Mouse (Mus musculus) cerebellum, adult (tissue): Measurements from ENCODE around the gene Ttll7.
A peak's percentile ranks its signal among the peaks of the same experiment; 100 is the strongest.

Experiments used
- ATAC-seq: cut with Nextera tagmentation; 2 replicates; pipeline ENCODE4 v1.9.2; 2017; ENCODE audit warnings: mild to moderate bottlenecking, moderate library complexity, mixed read lengths; ENCODE audit not compliant: insufficient number of reproducible peaks, low FRiP score, low TSS enrichment

The Ttll7 gene

DNA sequence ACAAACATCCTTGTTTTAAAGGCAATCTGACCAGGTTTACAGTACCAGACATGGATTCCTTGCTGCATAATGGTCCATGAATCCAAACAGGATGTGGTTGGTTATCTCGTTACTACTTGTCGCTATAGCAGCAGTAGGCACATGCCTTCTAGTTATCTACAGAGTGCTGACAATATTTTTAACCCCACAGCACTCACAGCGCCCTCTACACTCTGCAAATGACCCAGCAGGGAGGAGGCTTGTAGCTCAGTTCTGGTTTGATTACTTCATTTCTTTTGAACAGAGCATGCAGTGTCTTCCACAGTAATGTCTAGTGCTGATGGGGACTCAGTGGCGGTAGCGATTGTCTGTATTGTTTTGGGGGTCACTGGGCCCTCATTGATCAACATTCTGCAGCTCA, 56.8 kb downstream of the Ttll7 start:
- no peak for ATAC-seq

DNA sequence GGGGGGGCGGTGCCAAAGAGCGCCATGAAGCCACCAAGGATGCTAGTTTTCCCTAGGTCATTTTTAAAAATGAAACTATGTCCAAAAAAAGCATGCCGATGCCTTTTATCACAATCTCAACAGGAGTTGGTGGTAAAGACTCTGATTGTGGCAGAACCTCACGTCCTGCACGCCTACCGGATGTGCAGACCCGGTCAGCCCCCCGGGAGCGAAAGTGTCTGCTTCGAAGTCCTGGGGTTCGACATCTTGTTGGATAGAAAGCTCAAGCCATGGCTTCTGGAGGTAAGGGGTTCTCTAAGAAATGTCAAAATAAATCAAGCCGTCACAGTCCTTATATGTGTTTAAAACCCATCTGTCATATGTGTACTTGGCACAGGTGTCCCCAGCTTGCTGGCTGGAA, 60.9 kb downstream of the Ttll7 start:
- ATAC-seq = no peak

DNA sequence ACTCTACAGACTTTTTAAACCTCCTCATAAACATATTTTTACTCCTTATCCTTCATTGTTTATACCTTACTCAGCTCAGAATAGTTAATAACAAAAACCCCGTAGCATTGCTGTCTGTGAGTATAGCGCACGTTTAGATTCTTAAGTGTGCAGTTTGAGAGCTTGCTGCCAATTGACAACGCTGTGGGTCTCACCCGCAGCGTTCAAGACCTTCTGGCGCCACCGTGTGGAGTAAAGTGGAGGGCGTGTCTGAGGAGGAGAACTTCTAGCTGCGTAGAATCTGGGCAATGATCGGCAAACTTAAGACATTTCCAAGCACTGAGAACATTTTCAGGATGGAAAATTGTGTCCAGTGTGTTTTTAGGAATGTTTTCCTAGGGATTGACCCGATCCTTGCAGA, 62.6 kb downstream of the Ttll7 start:
- peak; percentile 69; the same call in 1 of the 2 replicates for ATAC-seq

DNA sequence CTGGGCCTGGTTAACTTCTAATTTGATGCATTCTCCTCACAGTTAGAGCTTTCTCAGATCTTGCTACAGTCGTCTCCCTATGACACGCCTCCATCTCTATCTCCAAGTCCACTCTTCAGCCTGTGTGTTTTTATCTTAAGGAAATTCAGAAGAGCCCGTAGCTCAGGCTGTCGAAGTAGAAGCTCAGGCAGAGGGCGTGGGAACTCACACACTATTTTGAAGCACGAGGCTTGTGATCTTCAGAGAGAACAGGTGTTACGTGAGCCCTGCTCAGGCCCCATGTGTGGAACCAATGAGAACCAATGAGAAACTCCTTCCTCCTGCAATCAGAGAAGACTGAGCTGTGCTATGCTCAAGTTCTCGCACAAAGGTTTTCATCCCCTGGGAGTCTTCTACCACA, 65.7 kb downstream of the Ttll7 start:
- ATAC-seq = peak; percentile 37

DNA sequence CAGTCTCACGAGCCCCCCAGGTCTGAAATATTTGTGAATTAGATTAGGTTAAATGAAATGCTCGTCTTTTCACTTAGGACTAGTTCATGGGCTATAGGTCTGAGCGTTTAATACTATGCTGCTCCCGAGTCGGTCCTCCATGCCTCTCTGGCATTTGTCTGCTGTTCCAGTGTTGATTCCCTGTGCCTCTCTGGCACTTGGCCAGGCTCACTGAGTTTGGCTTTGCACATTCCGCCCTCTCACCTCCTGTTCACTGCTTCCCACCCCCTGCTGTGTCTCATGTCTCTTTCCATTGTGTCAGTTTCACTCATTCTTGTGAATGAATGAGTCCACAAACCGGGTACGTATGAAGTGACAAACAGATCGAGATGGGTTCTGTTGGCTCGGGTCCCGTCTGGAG, 66.2 kb downstream of the Ttll7 start:
- peak; percentile 88 for ATAC-seq

DNA sequence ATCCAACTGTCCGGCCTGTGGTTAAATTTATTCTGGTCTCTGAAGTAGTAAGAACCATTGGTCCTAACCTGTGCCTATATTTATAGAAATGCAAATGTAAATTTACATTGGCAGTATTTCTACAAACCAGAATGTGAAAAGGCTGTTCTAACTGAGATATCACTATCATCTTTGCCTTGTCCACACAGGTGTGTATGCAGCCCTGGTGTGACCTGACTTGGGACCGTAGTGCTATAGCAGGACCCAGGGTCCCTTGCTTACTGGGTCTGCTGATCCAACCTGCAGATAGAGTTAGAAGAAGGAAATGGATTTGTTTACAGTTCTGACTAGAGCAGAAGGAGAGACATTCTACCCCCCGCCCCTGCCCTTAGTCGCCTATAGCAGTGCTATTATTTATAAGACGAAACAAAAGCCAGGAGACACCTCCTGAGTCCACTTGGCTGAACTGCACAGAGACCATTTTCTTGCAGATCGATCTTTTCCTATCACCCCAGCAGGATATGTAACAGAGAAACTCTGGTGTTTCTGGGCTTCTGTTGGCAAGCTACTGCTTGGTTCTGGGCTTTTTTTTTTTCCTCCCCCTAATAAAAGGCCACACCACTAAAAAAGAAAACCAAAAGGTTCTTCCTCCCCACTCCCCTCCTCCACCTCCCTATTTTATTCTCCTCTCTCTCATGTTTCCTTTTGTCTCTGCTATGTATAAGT, 75.3 kb downstream of the Ttll7 start:
- no peak for ATAC-seq

DNA sequence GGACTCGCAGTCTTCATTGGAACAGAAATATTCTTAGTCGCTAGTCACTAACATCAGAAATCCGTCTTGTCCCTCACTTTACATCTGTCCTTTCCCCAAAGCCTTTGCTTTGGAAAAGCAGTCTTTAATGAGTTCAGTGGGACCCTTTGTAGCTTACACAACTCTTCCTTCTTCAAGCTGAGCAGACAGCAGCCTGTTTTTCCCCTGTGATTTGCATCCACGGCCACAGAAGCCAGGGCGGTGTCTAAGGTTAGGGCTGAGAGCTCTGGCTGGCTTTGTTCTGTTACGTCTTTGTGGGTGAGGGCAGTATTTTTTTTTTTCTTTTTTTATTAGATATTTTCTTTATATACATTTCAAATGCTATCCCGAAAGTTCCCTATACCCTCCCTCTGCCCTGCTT, 76.0 kb downstream of the Ttll7 start:
- ATAC-seq = no peak

DNA sequence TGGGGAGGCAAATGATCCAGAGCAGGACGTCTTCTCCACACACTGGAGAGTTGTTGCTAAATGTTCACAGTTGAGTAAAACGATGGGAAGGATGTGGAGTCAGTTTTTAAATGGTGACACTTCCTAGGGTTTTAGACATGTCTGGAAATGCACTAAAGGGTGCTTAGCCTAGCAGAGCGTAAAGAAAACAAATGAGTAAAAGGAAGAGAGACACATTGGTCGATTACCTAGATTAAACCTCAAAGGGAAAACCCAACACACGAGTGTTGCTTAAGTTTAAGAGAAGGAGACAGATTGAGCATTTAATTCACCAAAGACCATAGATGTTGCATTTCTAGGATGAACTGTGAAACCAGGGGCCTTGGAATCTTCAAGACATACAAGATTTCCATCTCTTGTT, 76.8 kb downstream of the Ttll7 start:
- ATAC-seq = no peak

DNA sequence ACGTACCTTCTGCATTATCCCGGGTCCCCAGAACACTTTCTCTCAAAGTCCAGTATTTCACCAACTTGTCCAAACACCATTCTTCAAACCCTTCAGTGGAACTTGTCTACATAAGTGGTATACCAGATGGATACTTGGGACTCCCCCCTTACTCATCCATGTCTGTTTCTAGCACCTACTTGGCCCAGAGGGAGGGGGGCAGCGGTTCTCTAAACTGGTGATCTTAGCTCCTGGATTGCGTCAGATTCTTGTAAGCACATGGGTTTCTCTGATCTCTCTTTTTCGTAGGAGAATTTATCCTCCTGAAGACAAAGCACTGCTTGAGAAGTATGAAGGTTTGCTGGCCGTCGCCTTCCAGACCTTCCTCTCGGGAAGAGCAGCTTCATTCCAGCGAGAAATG, 79.0 kb downstream of the Ttll7 start:
- ATAC-seq = no peak

DNA sequence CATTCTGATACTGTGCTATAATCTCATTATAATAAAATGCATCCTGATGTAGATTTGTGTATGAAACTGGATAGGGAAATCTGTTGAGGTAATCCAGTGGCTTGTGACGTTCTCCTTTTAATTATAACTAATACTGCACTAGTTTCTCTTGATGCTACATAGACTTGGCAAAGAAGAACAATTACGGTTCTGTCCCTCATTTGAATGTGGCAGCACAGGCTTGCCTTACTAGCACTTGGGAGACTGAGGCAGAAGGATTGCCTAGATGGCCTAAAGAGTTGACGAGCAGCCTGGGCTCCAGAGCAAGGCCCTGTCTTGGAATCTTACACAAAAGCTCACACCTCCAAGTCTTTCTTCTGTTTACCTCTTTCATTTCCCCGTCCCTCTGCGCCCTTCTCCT, 80.3 kb downstream of the Ttll7 start:
- no peak for ATAC-seq

DNA sequence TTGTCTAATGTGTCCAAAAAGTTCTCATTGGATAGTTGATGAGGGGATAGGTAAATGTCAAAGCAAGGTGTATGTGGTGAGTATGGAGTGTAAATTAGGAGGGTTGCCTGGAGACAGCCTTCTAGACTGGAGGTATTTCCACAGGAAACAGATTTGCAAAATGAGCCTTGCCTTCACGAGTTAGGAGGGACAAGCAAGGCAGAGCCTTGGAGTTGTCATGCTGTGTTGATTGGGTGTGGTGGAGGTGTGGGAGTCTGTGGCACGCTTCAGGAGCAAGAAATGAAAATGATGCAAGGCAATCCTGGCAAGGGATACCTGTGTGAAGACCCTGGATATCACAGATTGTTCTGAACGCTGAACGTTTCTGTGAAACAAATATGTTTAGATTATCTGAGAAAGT, 84.7 kb downstream of the Ttll7 start:
- no peak for ATAC-seq

DNA sequence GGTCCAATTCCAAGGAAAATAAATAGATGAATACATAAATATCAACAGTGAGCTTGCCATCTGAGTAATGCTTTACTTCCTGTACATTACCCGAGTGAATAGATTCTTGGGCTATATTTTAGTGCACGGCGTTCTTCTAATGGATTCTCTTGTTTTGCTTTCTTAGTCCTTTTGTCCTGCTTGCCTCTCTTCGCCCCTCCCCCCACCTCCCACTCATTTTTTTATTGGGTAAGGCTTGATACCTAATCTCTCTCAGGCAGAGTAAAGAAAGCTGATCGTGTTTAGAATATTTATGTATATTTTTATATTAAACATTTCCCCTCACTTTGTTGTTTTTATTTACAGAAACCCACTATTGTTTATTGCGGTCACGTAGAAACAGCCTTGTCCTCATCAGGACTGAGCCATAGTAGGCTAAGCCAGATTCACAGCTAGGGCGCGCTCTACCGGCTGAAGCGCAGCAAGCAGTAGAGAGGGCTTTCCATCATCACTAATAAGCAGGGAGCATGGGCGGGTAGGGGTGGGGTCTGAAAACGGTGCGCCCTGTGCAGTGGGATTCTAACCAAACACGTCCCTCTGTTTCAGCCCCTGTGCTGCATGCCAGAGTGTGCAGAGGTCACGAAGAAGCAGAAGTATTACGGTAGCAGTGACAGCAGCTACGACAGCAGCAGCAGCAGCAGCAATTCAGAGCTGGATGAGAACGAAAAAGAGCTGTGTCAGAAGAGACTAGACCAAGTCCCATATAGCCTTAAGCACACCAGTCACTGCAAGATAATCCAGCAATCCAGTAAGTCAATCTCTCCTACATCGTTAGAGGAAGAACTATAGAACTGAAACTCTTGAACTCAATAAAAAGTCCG, 87.5 kb downstream of the Ttll7 start:
- ATAC-seq = no peak

DNA sequence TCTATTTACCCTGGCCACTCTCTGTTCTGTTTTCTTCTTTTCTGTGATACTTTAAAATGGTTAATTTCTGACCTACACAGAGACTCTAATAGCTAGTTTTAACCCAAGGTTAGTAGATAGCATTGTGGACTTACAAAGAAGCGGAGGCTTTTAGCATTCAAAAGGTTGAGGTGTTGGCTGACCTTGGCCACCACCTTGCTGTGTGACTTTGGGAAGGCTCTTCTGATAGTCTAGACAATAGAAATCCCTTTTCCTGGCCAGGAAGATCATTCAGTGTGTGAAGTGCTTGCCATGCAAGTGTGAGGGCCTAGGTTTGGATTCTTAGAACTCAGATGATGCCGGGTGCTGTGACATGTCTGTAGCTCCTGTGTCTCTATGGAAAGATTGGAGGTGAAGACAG, 90.9 kb downstream of the Ttll7 start:
- ATAC-seq = no peak

DNA sequence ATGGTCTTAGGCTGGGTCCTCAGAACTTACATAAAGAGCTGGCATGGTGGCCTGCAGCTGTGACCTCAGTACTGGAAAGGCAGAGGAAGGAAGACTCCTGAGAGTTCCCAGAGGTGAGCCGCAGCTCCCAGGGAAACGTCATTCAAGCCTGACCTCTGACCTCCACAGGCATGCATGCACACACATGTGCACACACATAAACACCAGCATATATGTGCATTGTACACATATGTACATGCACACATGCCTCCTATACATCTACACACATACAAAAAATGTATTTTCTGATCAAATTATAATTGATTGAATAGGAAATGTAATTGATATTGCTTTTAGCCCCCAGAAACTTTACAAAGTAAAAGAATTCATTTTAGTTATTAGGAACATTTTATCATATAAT, 93.2 kb downstream of the Ttll7 start:
- no peak for ATAC-seq

DNA sequence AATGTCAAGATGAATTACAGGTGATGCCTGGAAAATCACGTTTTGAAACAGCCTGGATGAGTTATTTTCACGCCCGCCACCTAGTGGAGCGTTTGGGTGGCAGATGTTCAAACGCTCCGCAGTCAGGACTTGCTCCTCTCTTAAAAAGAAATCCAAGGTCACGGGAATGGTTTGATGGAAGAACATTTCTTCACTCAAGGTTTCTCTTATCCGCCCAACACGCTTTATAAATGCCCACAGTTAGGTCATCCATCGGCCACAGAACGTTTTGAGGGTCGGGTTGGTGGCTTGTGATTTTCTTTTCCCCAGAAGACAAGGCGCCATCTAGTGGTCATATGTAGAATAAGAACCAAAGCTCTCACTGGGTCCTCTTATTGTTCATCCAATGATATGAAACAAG, 93.7 kb downstream of the Ttll7 start:
- ATAC-seq = peak; percentile 84

DNA sequence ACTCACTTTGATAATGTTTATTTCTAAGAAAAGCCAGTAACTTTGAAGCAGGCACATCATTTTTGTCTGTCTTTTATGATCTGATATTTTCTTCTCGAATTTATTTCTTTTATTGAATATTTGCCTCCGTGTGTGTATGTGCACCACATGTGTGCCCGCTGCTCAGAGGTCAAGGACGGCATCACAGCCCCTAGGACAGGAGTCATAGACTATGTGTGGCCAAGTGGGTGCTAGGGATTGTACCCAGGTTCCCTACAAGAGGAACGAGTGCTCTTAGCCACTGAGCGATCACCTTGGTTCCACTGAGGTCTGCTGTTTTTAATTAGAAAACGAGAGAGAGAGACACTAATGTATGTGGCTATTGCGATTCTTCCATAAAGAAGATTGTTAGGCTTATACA, 94.5 kb downstream of the Ttll7 start:
- ATAC-seq = no peak

DNA sequence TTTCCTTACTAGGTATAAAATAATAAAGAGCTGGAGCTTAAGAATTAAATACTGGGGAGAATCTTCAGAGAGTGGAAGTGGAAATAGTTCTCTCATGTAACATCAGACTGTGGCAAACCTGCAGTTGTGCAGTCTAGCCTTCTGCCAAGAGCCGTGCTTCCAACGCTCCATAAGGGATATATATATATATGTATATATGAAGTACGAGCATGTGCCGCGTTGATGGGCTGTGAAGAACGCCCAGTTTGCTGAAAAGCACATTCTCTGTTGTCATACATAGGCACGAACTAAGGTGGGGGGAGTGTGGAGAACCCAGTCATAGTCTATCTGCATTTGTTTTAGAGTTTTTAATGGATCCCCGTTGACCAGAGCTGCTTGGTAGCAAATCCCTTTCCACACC, 104.6 kb downstream of the Ttll7 start:
- no peak for ATAC-seq

DNA sequence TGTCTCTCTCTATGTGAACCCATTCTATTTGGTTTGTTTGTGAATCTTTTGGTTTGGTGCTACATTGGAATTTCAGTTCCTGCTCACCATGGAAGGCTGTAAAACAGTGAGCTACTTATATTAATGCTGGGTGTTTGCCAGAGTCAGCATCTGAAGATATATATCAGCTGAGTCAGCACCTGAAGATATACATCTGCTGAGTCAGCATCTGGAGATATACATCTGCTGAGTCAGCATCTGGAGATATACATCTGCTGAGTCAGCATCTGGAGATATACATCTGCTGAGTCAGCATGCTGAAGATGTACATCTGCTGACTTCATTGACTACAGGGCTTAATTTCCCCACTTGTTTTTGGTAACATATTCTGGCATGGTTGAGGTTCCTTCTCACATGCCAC, 110.7 kb downstream of the Ttll7 start:
- ATAC-seq = no peak

DNA sequence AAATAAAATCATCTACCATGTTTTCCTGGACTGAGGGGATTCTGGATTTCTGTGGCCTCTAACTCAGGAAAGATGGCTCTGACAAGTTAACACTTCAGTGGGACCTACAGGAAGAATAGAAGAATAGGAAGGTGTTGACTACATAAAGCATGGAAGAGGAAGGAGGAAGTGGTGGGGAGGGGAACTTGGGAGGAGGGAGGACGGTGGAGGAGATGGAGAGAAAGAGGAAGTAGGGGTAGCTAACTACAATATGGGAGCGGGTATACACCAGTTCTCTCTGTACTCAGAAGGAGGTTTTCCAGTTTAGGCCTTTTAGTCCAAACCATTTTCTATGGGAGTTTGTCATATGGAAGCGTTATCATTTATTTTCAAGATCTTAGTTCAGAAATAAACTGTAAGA, 112.2 kb downstream of the Ttll7 start:
- no peak for ATAC-seq

DNA sequence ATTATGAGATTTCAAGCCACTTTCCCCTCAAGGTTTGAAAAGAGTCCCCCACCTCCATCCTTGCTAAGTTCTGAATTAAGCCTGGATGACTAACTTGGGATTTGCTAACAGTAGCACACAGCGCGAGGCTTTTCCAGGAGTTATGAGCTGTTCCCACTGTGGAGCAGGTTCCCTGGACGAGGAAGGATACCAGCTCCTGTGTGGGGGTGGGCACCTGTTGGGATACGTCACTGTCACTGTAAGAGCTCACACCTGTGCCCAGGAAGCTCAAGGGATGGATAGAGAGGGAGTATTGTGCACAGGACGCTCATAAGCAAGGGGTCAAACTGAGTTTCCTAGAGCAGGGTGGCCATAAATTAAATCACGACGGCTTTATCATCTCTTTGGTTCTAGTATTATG, 115.1 kb downstream of the Ttll7 start:
- ATAC-seq = no peak

DNA sequence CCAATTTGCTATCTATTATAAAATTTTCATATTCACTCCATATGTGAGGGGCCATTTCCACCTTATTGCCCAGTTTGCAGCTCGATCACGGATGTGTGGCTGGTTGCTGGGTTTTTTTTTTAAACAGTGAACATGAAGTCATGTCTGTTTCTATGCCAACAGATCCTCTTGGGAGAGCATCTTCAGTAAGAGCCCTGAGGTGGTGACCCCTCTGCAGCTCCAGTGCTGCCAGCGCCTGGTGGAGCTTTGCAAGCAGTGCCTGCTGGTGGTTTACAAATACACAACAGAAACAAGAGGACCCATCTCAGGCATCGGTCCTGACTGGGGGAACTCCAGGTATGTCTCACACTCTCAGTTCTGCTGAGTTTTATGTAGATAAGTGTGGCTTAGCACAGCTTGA, 115.7 kb downstream of the Ttll7 start:
- no peak for ATAC-seq

DNA sequence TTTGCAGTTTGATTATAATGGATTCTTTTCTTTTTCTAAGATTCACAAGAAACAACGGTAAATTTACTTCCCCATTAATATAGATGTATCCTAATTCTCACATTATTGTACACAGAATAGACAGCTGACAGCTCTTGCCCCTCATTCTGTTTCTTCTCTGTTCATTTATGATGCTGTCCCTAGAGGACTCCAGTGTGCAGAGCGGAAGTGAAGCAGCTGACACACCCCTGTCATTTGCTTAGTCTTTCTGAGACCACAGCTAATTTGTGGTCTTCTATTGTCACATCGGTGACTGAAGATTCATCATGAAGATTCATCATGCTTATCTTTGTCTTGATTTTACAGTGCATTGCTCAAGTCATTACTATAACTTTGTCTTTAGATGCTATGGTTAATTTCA, 126.1 kb downstream of the Ttll7 start:
- ATAC-seq = no peak
